Mouse (Mus musculus) megakaryocyte, embryonic 14.5 days (primary cell): ENCODE measurements at regions not wholly inside any gene's neighbourhood (a gene's known extent, or its start where the extent isn't known, plus 50 kb on each side); places are given as distances from the start of the nearest gene placed in this dataset.

Experiments used
- H3K27me3 ChIP-seq: replicated peaks from 2 replicates; pipeline ENCODE3; 2012; ENCODE audit warnings: inconsistent platforms
- H3K36me3 ChIP-seq: replicated peaks from 2 replicates; pipeline ENCODE3; 2012; ENCODE audit warnings: low read length, inconsistent platforms, mixed read lengths
- H3K4me1 ChIP-seq: 2 replicates; pipeline ENCODE4 v1.6.1; 2012; ENCODE audit warnings: inconsistent platforms
- H3K4me3 ChIP-seq: replicated peaks from 2 replicates; pipeline ENCODE3; 2012; ENCODE audit warnings: moderate library complexity, mild to moderate bottlenecking, inconsistent platforms
- H3K9me3 ChIP-seq: 2 replicates; pipeline ENCODE4 v1.6.1; 2012; ENCODE audit warnings: inconsistent platforms
- FLI1 ChIP-seq: IDR thresholded peaks from 2 replicates; pipeline ENCODE4 v1.6.1; 2012; ENCODE audit warnings: low read length, inconsistent platforms, mixed read lengths
- GATA1 ChIP-seq: IDR thresholded peaks from 3 replicates; pipeline ENCODE4 v1.6.1; 2012; ENCODE audit warnings: mixed read lengths, low read length, inconsistent platforms, borderline replicate concordance

- peaks cover 20% of the 10 kb centered on the region for H3K9me3 ChIP-seq
- no peak overlapping the region for H3K4me3 ChIP-seq
- TF ChIP-seq FLI1 (no peak), GATA1 (no peak)
- no peaks in the 10 kb centered on the region for H3K36me3 ChIP-seq
- peaks cover 2% of the 10 kb centered on the region for H3K27me3 ChIP-seq
- H3K4me1 ChIP-seq = peaks cover 7% of the 10 kb centered on the region
Measured at GRCm38 (mm10) chr13:45301191-45301905, 88.2 kb upstream of the Mylip start.

GRCm38 (mm10) chr13:45302796-45303195 is 86.7 kb upstream of the Mylip start:
- Histone ChIP-seq H3K9me3 (peaks cover 20% of the 10 kb centered on the region), H3K4me3 (no peak overlapping the region), H3K36me3 (no peaks in the 10 kb centered on the region), H3K4me1 (peaks cover 7% of the 10 kb centered on the region), H3K27me3 (peaks cover 2% of the 10 kb centered on the region)
- TF ChIP-seq FLI1 (no peak), GATA1 (no peak)

- Histone ChIP-seq H3K27me3 (peaks cover 2% of the 10 kb centered on the region), H3K4me3 (no peak overlapping the region), H3K36me3 (no peaks in the 10 kb centered on the region), H3K9me3 (peaks cover 16% of the 10 kb centered on the region), H3K4me1 (peaks cover 7% of the 10 kb centered on the region)
- TF ChIP-seq FLI1 (no peak), GATA1 (no peak)
Measured at GRCm38 (mm10) chr13:45306177-45306576, 83.4 kb upstream of the Mylip start.

GRCm38 (mm10) chr13:45307226-45307625 is 82.3 kb upstream of the Mylip start:
- TF ChIP-seq GATA1 = no peak
- no peak for TF ChIP-seq FLI1
- Histone ChIP-seq H3K4me3 (no peak overlapping the region), H3K9me3 (peaks cover 6% of the 10 kb centered on the region), H3K4me1 (peaks cover 11% of the 10 kb centered on the region), H3K36me3 (no peaks in the 10 kb centered on the region), H3K27me3 (peaks cover 2% of the 10 kb centered on the region)

- Histone ChIP-seq H3K4me3 (no peak overlapping the region), H3K27me3 (peaks cover 15% of the 10 kb centered on the region), H3K9me3 (peaks cover 8% of the 10 kb centered on the region), H3K4me1 (peaks cover 7% of the 10 kb centered on the region), H3K36me3 (no peaks in the 10 kb centered on the region)
- TF ChIP-seq GATA1 (no peak), FLI1 (no peak)
Measured at GRCm38 (mm10) chr13:45319646-45320045, 69.9 kb upstream of the Mylip start.

- H3K36me3 ChIP-seq = no peaks in the 10 kb centered on the region
- H3K9me3 ChIP-seq = no peaks in the 10 kb centered on the region
- H3K4me3 ChIP-seq = no peak overlapping the region
- H3K27me3 ChIP-seq = peaks cover 19% of the 10 kb centered on the region
- TF ChIP-seq GATA1 (no peak), FLI1 (no peak)
- peaks cover 7% of the 10 kb centered on the region for H3K4me1 ChIP-seq
Measured at GRCm38 (mm10) chr13:45325736-45326293, 63.7 kb upstream of the Mylip start.

GRCm38 (mm10) chr13:45326751-45327150 is 62.8 kb upstream of the Mylip start:
- H3K36me3 ChIP-seq = no peaks in the 10 kb centered on the region
- peaks cover 7% of the 10 kb centered on the region for H3K4me1 ChIP-seq
- H3K9me3 ChIP-seq = no peaks in the 10 kb centered on the region
- H3K27me3 ChIP-seq = peaks cover 16% of the 10 kb centered on the region
- TF ChIP-seq GATA1 (no peak), FLI1 (no peak)
- no peak overlapping the region for H3K4me3 ChIP-seq

- H3K4me3 ChIP-seq = no peak overlapping the region
- TF ChIP-seq GATA1 (no peak), FLI1 (no peak)
- no peaks in the 10 kb centered on the region for H3K36me3 ChIP-seq
- no peaks in the 10 kb centered on the region for H3K9me3 ChIP-seq
- H3K27me3 ChIP-seq = peaks cover 17% of the 10 kb centered on the region
- no peaks in the 10 kb centered on the region for H3K4me1 ChIP-seq
Measured at GRCm38 (mm10) chr13:45330561-45330960, 59.0 kb upstream of the Mylip start.

- no peak for TF ChIP-seq FLI1
- no peak for TF ChIP-seq GATA1
- Histone ChIP-seq H3K36me3 (no peaks in the 10 kb centered on the region), H3K4me3 (no peak overlapping the region), H3K9me3 (no peaks in the 10 kb centered on the region), H3K27me3 (peaks cover 11% of the 10 kb centered on the region), H3K4me1 (no peaks in the 10 kb centered on the region)
Measured at GRCm38 (mm10) chr13:45332031-45332430, 57.5 kb upstream of the Mylip start.

GRCm38 (mm10) chr13:45333634-45334033 is 55.9 kb upstream of the Mylip start:
- H3K4me3 ChIP-seq = no peak overlapping the region
- H3K27me3 ChIP-seq = peaks cover 8% of the 10 kb centered on the region
- H3K36me3 ChIP-seq = no peaks in the 10 kb centered on the region
- no peaks in the 10 kb centered on the region for H3K4me1 ChIP-seq
- TF ChIP-seq GATA1 = no peak
- TF ChIP-seq FLI1 = no peak
- no peaks in the 10 kb centered on the region for H3K9me3 ChIP-seq
